25 mouse cellular contexts compared by ENCODE assay signal in genomic region chr2:160085999-160086398, GRCm38 (mm10).
A peak's percentile ranks its signal among the peaks of the same experiment; 100 is the strongest.
DNase-seq lines count a peak whose midpoint lies in the region; ATAC-seq lines count a peak whose summit lies in the region.
"Had no signal": no experiment of that assay in that cellular context is flagged by ENCODE, and none has a peak within 500 bp of the region (broad histone marks: within the 10 kb centered on the region; RNA-seq: fewer than 3 reads in every experiment).

No protein-coding gene starts in this region.

- peak; percentile 3 for DNase-seq in adrenal gland, adult 2 months
- DNase-seq in adrenal gland, adult 8-10 months, result no peak
- DNase-seq in gastrocnemius, adult 18-20 months (ENCODE audit: low spot score), result peak; percentile 52
- DNase-seq in gastrocnemius, postnatal 4 days (ENCODE audit: low spot score in 2 of 2), result no peak
- peak; percentile 56 to 70 for DNase-seq in heart, adult 9 months (ENCODE audit: low spot score in 2 of 2)
- peak; percentile 94 for DNase-seq in adipocyte (ENCODE audit: low spot score)
- DNase-seq in frontal cortex, postnatal 10 days (ENCODE audit: low spot score in 2 of 2), result no peak
- DNase-seq: B cell, adult 2 months; cerebellum, adult 11 months; cerebellum, adult 8-10 months; cerebellum, postnatal 36 days; gastrocnemius, postnatal 10 days; kidney, adult 2 months had no signal

- 0 out of 2 replicates have a peak, but pooled peaks cover 5% of the 10 kb centered on the region for H3K4me1 ChIP-seq in heart, embryonic 12.5 days (replicated peaks)
- H3K4me1 ChIP-seq: embryonic facial prominence, embryonic 10.5 days; forebrain, embryonic 10.5 days; hindbrain, embryonic 13.5 days; kidney, embryonic 15.5 days had no signal

- ATAC-seq in heart, embryonic 12.5 days (ENCODE audit: insufficient number of reproducible peaks, low FRiP score), result no peak
- ATAC-seq: activated CD4-positive, CD25-positive, alpha-beta regulatory T cell, adult 4 months; CD4-positive, CD25-positive, alpha-beta regulatory T cell, adult 4 months; forebrain, embryonic 14.5 days; intestine, embryonic 16.5 days; Patski had no signal

- H3K36me3 ChIP-seq in heart, embryonic 12.5 days, result no peaks in the 10 kb centered on the region
- H3K36me3 ChIP-seq: embryonic facial prominence, embryonic 10.5 days; forebrain, embryonic 10.5 days; G1E; heart, embryonic 13.5 days; hindbrain, embryonic 13.5 days; kidney, embryonic 15.5 days had no signal

- H3K9me3 ChIP-seq in heart, embryonic 12.5 days (replicated peaks), result peaks cover 3% of the 10 kb centered on the region; the same call in 1 of the 2 replicates
- H3K9me3 ChIP-seq: embryonic facial prominence, embryonic 10.5 days; forebrain, embryonic 10.5 days; hindbrain, embryonic 13.5 days; kidney, embryonic 15.5 days had no signal

- H3K9ac ChIP-seq in heart, embryonic 12.5 days, result no peak overlapping the region
- H3K9ac ChIP-seq: heart, embryonic 13.5 days; hindbrain, embryonic 13.5 days; kidney, embryonic 15.5 days had no signal

- no peak overlapping the region for H3K4me2 ChIP-seq in heart, embryonic 12.5 days
- H3K4me2 ChIP-seq: heart, embryonic 13.5 days; hindbrain, embryonic 13.5 days; kidney, embryonic 15.5 days had no signal

- H3K27me3 ChIP-seq in heart, embryonic 12.5 days (replicated peaks), result no peaks in the 10 kb centered on the region
- H3K27me3 ChIP-seq: heart, embryonic 13.5 days; hindbrain, embryonic 13.5 days; kidney, embryonic 15.5 days; Patski had no signal

- no peak overlapping the region for H3K27ac ChIP-seq in heart, embryonic 12.5 days (ENCODE audit: poor library complexity, severe bottlenecking)
- H3K27ac ChIP-seq: embryonic facial prominence, embryonic 10.5 days; forebrain, embryonic 10.5 days; heart, embryonic 13.5 days; hindbrain, embryonic 13.5 days; kidney, embryonic 15.5 days had no signal

- 75% methylated on average over 4 of the region's 4 CpGs for WGBS in heart, embryonic 12.5 days

- no peak overlapping the region for H3K4me3 ChIP-seq in heart, embryonic 12.5 days
- H3K4me3 ChIP-seq: embryonic facial prominence, embryonic 10.5 days; forebrain, embryonic 10.5 days; heart, embryonic 13.5 days; hindbrain, embryonic 13.5 days; kidney, embryonic 15.5 days had no signal

Comparison
In these comparisons a context has a peak if more than half of its experiments do, and no peak if none do; other contexts are left out.
1. DNase-seq: peak in adrenal gland, adult 2 months (single experiment), gastrocnemius, adult 18-20 months (single experiment), heart, adult 9 months (2 of 2) and adipocyte (single experiment); none in adrenal gland, adult 8-10 months (single experiment), gastrocnemius, postnatal 4 days (0 of 2) and frontal cortex, postnatal 10 days (0 of 2).